ENCODE assay signal across 19 mouse cellular contexts in genomic region chr9:40500691-40501090, GRCm38 (mm10).
"Had no signal": no experiment of that assay in that cellular context is flagged by ENCODE, and none has a peak within 500 bp of the region (broad histone marks: within the 10 kb centered on the region; RNA-seq: fewer than 3 reads in every experiment).

No protein-coding gene starts in this region.

- H3K27me3 ChIP-seq: midbrain, embryonic 12.5 days; neural tube, embryonic 13.5 days; neural tube, embryonic 15.5 days had no signal

- H3K9me3 ChIP-seq: midbrain, embryonic 10.5 days; midbrain, embryonic 12.5 days; neural tube, embryonic 13.5 days; neural tube, embryonic 15.5 days had no signal

- H3K9ac ChIP-seq: lung, embryonic 14.5 days; midbrain, embryonic 12.5 days; neural tube, embryonic 13.5 days; neural tube, embryonic 15.5 days had no signal

- H3K36me3 ChIP-seq: midbrain, embryonic 10.5 days; midbrain, embryonic 12.5 days; neural tube, embryonic 13.5 days; neural tube, embryonic 15.5 days had no signal

- H3K4me2 ChIP-seq: lung, embryonic 14.5 days; midbrain, embryonic 12.5 days; neural tube, embryonic 13.5 days; neural tube, embryonic 15.5 days had no signal

- H3K4me1 ChIP-seq: midbrain, embryonic 10.5 days; midbrain, embryonic 12.5 days; neural tube, embryonic 13.5 days; neural tube, embryonic 15.5 days had no signal

- H3K4me3 ChIP-seq: midbrain, embryonic 10.5 days; midbrain, embryonic 12.5 days; myocyte; neural tube, embryonic 13.5 days; neural tube, embryonic 15.5 days had no signal

- H3K27ac ChIP-seq: midbrain, embryonic 10.5 days; midbrain, embryonic 12.5 days; neural tube, embryonic 13.5 days; neural tube, embryonic 15.5 days had no signal

- DNase-seq: lung, adult 18-20 months; lung, embryonic 14.5 days; lung, postnatal 14 days; lung, postnatal 4 days; midbrain, embryonic 14.5 days; retina, postnatal 1 day; right cerebral cortex, adult 18-20 months; right cerebral cortex, postnatal 25 days; right cerebral cortex, postnatal 4 days; spleen, adult 18-20 months; thymus, adult 18-20 months; thymus, postnatal 14 days; thymus, postnatal 36 days had no signal

- ATAC-seq: midbrain, embryonic 16.5 days had no signal
